Mouse (Mus musculus): Measurements from ENCODE around the gene Tbc1d10a. TPM values are rescaled to one million over a fixed set of nuclear protein-coding genes. Genes with fewer than 3 reads are reported as not detected.
A peak's percentile ranks its signal among the peaks of the same experiment; 100 is the strongest.

The Tbc1d10a gene
- total RNA-seq (2012; rRNA removed) (26.3 and 27.4 TPM in 2 replicates), polyA plus RNA-seq (2012; ENCODE audit: insufficient read depth in 1 of 2, insufficient read length in 2 of 2, low read depth in 1 of 2, low replicate concordance in 2 of 2, missing spikeins in 1 of 2) (10 to 100 TPM in 1 of 2 experiments, not detected in 1; 23.0 TPM)

DNA sequence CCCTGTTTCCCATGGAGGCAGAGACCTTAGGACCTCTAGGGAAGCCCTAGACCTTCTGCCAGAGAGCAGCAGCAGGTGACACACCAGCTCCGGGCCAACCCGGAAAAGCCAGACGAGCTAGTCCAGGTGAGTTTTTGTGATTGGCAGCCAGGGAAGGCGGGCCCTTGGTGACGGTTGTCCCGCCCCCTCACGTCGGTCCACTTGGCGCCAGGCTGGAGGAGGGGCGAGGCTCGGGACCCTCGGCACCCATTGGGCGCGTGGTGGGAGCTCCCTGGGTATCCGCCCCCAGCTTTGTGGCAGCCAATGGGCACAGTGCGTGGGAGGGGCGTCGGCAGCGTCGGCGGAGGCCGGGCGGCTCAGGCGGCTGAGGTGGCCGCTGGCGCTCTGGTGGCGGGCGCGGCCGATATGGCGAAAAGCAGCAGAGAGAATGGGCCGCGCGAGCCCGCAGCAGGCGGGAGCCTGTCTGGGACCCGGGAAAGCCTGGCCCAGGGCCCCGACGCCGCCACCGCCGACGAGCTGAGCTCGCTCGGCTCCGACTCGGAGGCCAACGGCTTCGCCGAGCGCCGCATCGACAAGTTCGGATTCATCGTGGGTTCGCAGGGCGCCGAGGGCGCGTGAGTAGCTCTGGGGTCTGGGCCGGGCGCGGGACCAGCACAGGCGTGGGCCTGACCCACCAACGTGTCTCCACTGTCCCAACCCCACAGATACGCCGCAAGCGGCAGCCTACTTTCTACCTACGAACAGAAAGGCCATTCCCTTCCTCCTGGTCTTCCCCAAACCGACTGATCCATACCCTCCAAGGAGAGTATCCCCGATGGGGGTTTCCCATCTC is at the start of gene Tbc1d10a:
Tbc1d10a (plus strand) TSS at position 304 of the 832 bp plus-strand sequence.
- TF ChIP-seq ETS1 (IDR thresholded peaks at IDR 0.05; ENCODE audit: low read depth, low read length): no peak
- no peak for TF ChIP-seq GABPA (IDR thresholded peaks at IDR 0.05; ENCODE audit: low read depth, low read length)
- TF ChIP-seq MYB (IDR thresholded peaks at IDR 0.05; ENCODE audit: low read depth, low read length): no peak
- peak; percentile 92; the same call in 1 of the 2 replicates for TF ChIP-seq UBTF (IDR thresholded peaks at IDR 0.05; ENCODE audit: borderline replicate concordance, insufficient read depth, low read depth, low read length)
- TF ChIP-seq ELF1 (IDR thresholded peaks at IDR 0.05; ENCODE audit: low read depth, low read length): peak; percentile 97
- TF ChIP-seq GATA1 (IDR thresholded peaks at IDR 0.05; ENCODE audit: low read depth, low read length): no peak
- peak; percentile 75 for TF ChIP-seq HCFC1 (IDR thresholded peaks at IDR 0.05; ENCODE audit: low read depth, low read length)
- peak; percentile 85 to 97 for TF ChIP-seq POLR2A (IDR thresholded peaks at IDR 0.05; ENCODE audit: control insufficient read depth in 1 of 2, insufficient read depth in 1 of 2, low read depth in 1 of 2, low read length in 2 of 2, poor library complexity in 1 of 2)
- peak; percentile 79 for TF ChIP-seq SIN3A (IDR thresholded peaks at IDR 0.05; ENCODE audit: low read length)
- TF ChIP-seq TBP (IDR thresholded peaks at IDR 0.05; ENCODE audit: low read depth, low read length): 0 out of 2 replicates have a peak, but pooled peaks have one; percentile 42
- peak; percentile 91 for TF ChIP-seq NELFE (IDR thresholded peaks at IDR 0.05; ENCODE audit: low read depth, low read length)
- TF ChIP-seq CHD1 (IDR thresholded peaks at IDR 0.05; ENCODE audit: low read depth, low read length): no peak
- 0 out of 6 replicates have a peak, but pooled peaks of 1 of the 3 experiments have one; percentile 5 for TF ChIP-seq CTCF (IDR thresholded peaks at IDR 0.05 in 2 of 3, conservative IDR thresholded peaks at IDR 0.05 in 1 of 3; ENCODE audit: control insufficient read depth in 1 of 3, insufficient read depth in 1 of 3, low read depth in 2 of 3, low read length in 3 of 3, poor library complexity in 1 of 3, severe bottlenecking in 1 of 3)
- no peak for TF ChIP-seq MAFK (IDR thresholded peaks at IDR 0.05; ENCODE audit: borderline replicate concordance, low read depth, low read length)
- TF ChIP-seq CHD2 (IDR thresholded peaks at IDR 0.05; ENCODE audit: low read length): peak; percentile 52; the same call in 1 of the 2 replicates
- TF ChIP-seq RAD21 (IDR thresholded peaks at IDR 0.05; ENCODE audit: low read depth, low read length): no peak
- TF ChIP-seq KAT2A (conservative IDR thresholded peaks at IDR 0.05; ENCODE audit: low read depth, low read length): peak; percentile 45; the same call in 1 of the 2 replicates
- no peak for TF ChIP-seq JUND (IDR thresholded peaks at IDR 0.05; ENCODE audit: low read depth, low read length)
- no peak for TF ChIP-seq ZC3H11A (IDR thresholded peaks at IDR 0.05; ENCODE audit: low read depth, low read length)
- no peak for TF ChIP-seq ZKSCAN1 (IDR thresholded peaks at IDR 0.05; ENCODE audit: low read depth, low read length)
- peak; percentile 88 for TF ChIP-seq POLR2AphosphoS2 (IDR thresholded peaks at IDR 0.05; ENCODE audit: low read length)
- no peak for TF ChIP-seq BHLHE40 (IDR thresholded peaks at IDR 0.05; ENCODE audit: borderline replicate concordance, low read depth, low read length)
- TF ChIP-seq ZMIZ1 (IDR thresholded peaks at IDR 0.05; ENCODE audit: low read depth, low read length): peak; percentile 93
- no peak for TF ChIP-seq ZNF384 (IDR thresholded peaks at IDR 0.05; ENCODE audit: low read depth, low read length)
- TF ChIP-seq MAZ (IDR thresholded peaks at IDR 0.05; ENCODE audit: low read depth, low read length): peak; percentile 71; the same call in 1 of the 2 replicates
- no peak for TF ChIP-seq MEF2A (IDR thresholded peaks at IDR 0.05; ENCODE audit: extremely low read depth, insufficient replicate concordance, low read depth, low read length, poor library complexity, severe bottlenecking)
- peak; percentile 38; the same call in 1 of the 2 replicates for TF ChIP-seq MAX (IDR thresholded peaks at IDR 0.05; ENCODE audit: low read length)
- TF ChIP-seq USF1 (IDR thresholded peaks at IDR 0.05; ENCODE audit: low read depth, low read length): peak; percentile 61
- TF ChIP-seq EP300 (IDR thresholded peaks at IDR 0.05; ENCODE audit: low read depth in 1 of 2, low read length in 2 of 2): no peak
- peak; percentile 25 for TF ChIP-seq MXI1 (IDR thresholded peaks at IDR 0.05; ENCODE audit: low read depth, low read length)
- no peak for TF ChIP-seq TAL1 (IDR thresholded peaks at IDR 0.05; ENCODE audit: low read length)
- no peak for TF ChIP-seq RCOR1 (IDR thresholded peaks at IDR 0.05; ENCODE audit: low read depth, low read length)
- TF ChIP-seq MYC (IDR thresholded peaks at IDR 0.05; ENCODE audit: low read depth, low read length): no peak
- TF ChIP-seq SMC3 (IDR thresholded peaks at IDR 0.05; ENCODE audit: low read depth, low read length): 0 out of 2 replicates have a peak, but pooled peaks have one; percentile 9
- Histone ChIP-seq H3K27ac (ENCODE audit: control insufficient read depth, low read depth, low read length) (no peak within 1 kb of the TSS), H3K79me2 (ENCODE audit: control insufficient read depth, insufficient read depth, low read length, poor library complexity) (peaks cover 8% of the 10 kb centered on the region), H3K27me3 (ENCODE audit: control insufficient read depth in 1 of 2, insufficient read depth in 2 of 2, low read length in 2 of 2) (no peaks in the 10 kb centered on the region), H3K36me3 (ENCODE audit: control insufficient read depth in 1 of 2, insufficient read depth in 2 of 2, low read length in 2 of 2) (peaks cover 9 to 11% of the 10 kb centered on the region in 2 experiments), H3K4me3 (ENCODE audit: control insufficient read depth in 1 of 2, insufficient read depth in 1 of 2, low read depth in 2 of 2, low read length in 2 of 2) (peak within 1 kb of the TSS; percentile 83 to 91), H3K9me3 (replicated peaks; ENCODE audit: insufficient read depth, low read length) (no peaks in the 10 kb centered on the region), H3K9ac (ENCODE audit: control insufficient read depth, low read depth, low read length, poor library complexity, severe bottlenecking) (peak within 1 kb of the TSS; percentile 85), H3K4me1 (ENCODE audit: control insufficient read depth in 1 of 2, insufficient read depth in 2 of 2, low read length in 2 of 2) (peaks cover 0 to 10% of the 10 kb centered on the region in 2 experiments; a peak in 3 of 4 replicates)
- DNase-seq (ENCODE audit: low read depth, low spot score): peak; percentile 99
